In the genomic region with DNA sequence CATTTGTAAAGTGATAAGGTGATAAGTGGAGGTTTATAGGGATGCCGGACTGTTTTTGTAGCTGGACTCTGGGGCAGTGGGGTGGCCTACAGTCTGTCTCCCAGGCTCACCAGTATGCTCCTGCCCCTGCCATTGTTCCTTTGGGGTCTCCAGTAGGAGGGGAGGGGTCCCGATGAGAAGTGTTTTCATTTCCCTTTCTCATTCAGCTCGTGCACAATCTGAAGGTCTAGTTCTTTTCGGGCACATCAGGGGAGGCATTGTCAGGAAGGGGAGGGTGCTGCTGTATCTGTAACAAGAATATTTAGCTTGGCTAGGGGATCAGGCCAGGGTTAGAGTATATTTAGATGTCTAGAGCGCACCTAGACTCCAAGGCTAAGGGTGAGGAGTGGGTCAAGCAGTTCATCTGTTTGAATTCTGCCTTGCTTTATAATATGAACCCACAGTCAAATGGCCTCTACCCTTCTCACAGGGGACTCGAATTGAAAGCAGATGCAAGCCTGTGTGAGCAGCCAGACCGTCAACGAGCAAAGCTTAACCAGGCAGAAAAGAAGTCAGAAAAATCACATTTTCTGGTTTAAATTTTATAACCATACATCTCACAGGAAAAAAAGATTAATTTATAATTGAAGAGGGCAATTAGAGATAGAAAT, we compare ENCODE assay signal across 17 mouse cellular contexts. TPM values are rescaled to one million over a fixed set of nuclear protein-coding genes. Genes with fewer than 3 reads are reported as not detected.
DNase-seq lines count a peak whose midpoint lies in the region; ATAC-seq and TF ChIP-seq lines count a peak whose summit lies in the region.
"Had no signal": no experiment of that assay in that cellular context is flagged by ENCODE, and none has a peak within 500 bp of the region (broad histone marks: within the 10 kb centered on the region; RNA-seq: fewer than 3 reads in every experiment).

No protein-coding gene starts in this region.

- H3K27me3 ChIP-seq in heart, embryonic 13.5 days (replicated peaks) = no peaks in the 10 kb centered on the region
- no peaks in the 10 kb centered on the region for H3K27me3 ChIP-seq in embryonic facial prominence, embryonic 10.5 days (replicated peaks; ENCODE audit: low read depth, poor library complexity, severe bottlenecking)
- no peaks in the 10 kb centered on the region for H3K27me3 ChIP-seq in limb, embryonic 11.5 days (ENCODE audit: control insufficient read depth, insufficient read depth, low read length)
- no peaks in the 10 kb centered on the region for H3K27me3 ChIP-seq in intestine, postnatal 0 days (replicated peaks; ENCODE audit: control insufficient read depth, insufficient read depth, low read length)
- H3K27me3 ChIP-seq: kidney, embryonic 15.5 days; neural tube, embryonic 12.5 days had no signal

- H3K4me3 ChIP-seq in heart, embryonic 13.5 days = peak overlapping the region; percentile 13; the same call in 1 of the 2 replicates
- H3K4me3 ChIP-seq in embryonic facial prominence, embryonic 10.5 days = no peak overlapping the region
- no peak overlapping the region for H3K4me3 ChIP-seq in limb, embryonic 11.5 days (ENCODE audit: low read depth, low read length)
- H3K4me3 ChIP-seq in intestine, postnatal 0 days (ENCODE audit: low read depth, low read length) = no peak overlapping the region
- H3K4me3 ChIP-seq: kidney, embryonic 15.5 days; neural tube, embryonic 12.5 days had no signal

- WGBS in heart, embryonic 13.5 days = 29% methylated on average over 8 of the region's 8 CpGs
- WGBS in embryonic facial prominence, embryonic 10.5 days = 43% methylated on average over 8 of the region's 8 CpGs
- WGBS in limb, embryonic 11.5 days = 19% methylated on average over 8 of the region's 8 CpGs
- 74% methylated on average over 8 of the region's 8 CpGs for WGBS in intestine, postnatal 0 days

- DNase-seq in embryo, embryonic 10 days (ENCODE audit: low spot score) = peak; percentile 56
- DNase-seq in embryo, embryonic 9.5 days (ENCODE audit: extremely low spot score) = no peak
- no peak for DNase-seq in heart, adult 8-10 months (ENCODE audit: low spot score)
- DNase-seq in embryonic facial prominence, embryonic 10.5 days (ENCODE audit: low spot score) = peak; percentile 27
- peak; percentile 52 for DNase-seq in limb, embryonic 11.5 days (ENCODE audit: low spot score)
- no peak for DNase-seq in testis, postnatal 10 days (ENCODE audit: low spot score)
- DNase-seq: adrenal gland, postnatal 10 days; cerebellum, adult 2 months; liver, postnatal 0 days; right cerebral cortex, postnatal 4 days; thymus, adult 2 months had no signal

- peak overlapping the region; percentile 57 for H3K4me2 ChIP-seq in heart, embryonic 13.5 days
- no peak overlapping the region for H3K4me2 ChIP-seq in limb, embryonic 11.5 days (ENCODE audit: low read depth, severe bottlenecking)
- H3K4me2 ChIP-seq in intestine, postnatal 0 days (replicated peaks; ENCODE audit: low read depth) = no peak overlapping the region
- H3K4me2 ChIP-seq: kidney, embryonic 15.5 days; neural tube, embryonic 12.5 days had no signal

- peaks cover 10% of the 10 kb centered on the region for H3K36me3 ChIP-seq in heart, embryonic 13.5 days
- no peaks in the 10 kb centered on the region for H3K36me3 ChIP-seq in embryonic facial prominence, embryonic 10.5 days (replicated peaks)
- no peaks in the 10 kb centered on the region for H3K36me3 ChIP-seq in limb, embryonic 11.5 days (ENCODE audit: control insufficient read depth, insufficient read depth, low read length)
- no peaks in the 10 kb centered on the region for H3K36me3 ChIP-seq in intestine, postnatal 0 days (ENCODE audit: control insufficient read depth, insufficient read depth)
- H3K36me3 ChIP-seq: kidney, embryonic 15.5 days; neural tube, embryonic 12.5 days had no signal

- ATAC-seq in heart, embryonic 13.5 days (ENCODE audit: extremely low read depth, insufficient number of reproducible peaks, low FRiP score, low TSS enrichment) = no peak
- no peak for ATAC-seq in limb, embryonic 11.5 days (ENCODE audit: insufficient number of reproducible peaks, low FRiP score, low TSS enrichment, low read depth)
- no peak for ATAC-seq in intestine, postnatal 0 days
- ATAC-seq: inflammation-experienced regulatory T-cells, adult 6 months; liver, postnatal 0 days had no signal

- H3K9ac ChIP-seq in heart, embryonic 13.5 days = peak overlapping the region; percentile 61
- no peak overlapping the region for H3K9ac ChIP-seq in limb, embryonic 11.5 days (ENCODE audit: low read length)
- no peak overlapping the region for H3K9ac ChIP-seq in intestine, postnatal 0 days (ENCODE audit: low read depth, low read length)
- H3K9ac ChIP-seq: kidney, embryonic 15.5 days; liver, postnatal 0 days; neural tube, embryonic 12.5 days had no signal

- peak overlapping the region; percentile 86 for H3K27ac ChIP-seq in heart, embryonic 13.5 days (replicated peaks)
- H3K27ac ChIP-seq in embryonic facial prominence, embryonic 10.5 days (replicated peaks) = peak overlapping the region; percentile 65
- H3K27ac ChIP-seq in limb, embryonic 11.5 days (replicated peaks; ENCODE audit: low read depth, low read length) = no peak overlapping the region
- H3K27ac ChIP-seq in intestine, postnatal 0 days (ENCODE audit: low read depth, low read length) = no peak overlapping the region
- H3K27ac ChIP-seq: kidney, embryonic 15.5 days; neural tube, embryonic 12.5 days had no signal

- no peak for TF ChIP-seq CTCF in intestine, postnatal 0 days (IDR thresholded peaks at IDR 0.05; ENCODE audit: low read depth)

- no peaks in the 10 kb centered on the region for H3K9me3 ChIP-seq in heart, embryonic 13.5 days
- no peaks in the 10 kb centered on the region for H3K9me3 ChIP-seq in embryonic facial prominence, embryonic 10.5 days
- H3K9me3 ChIP-seq in limb, embryonic 11.5 days (ENCODE audit: control insufficient read depth, low read length) = no peaks in the 10 kb centered on the region
- H3K9me3 ChIP-seq in intestine, postnatal 0 days (ENCODE audit: control insufficient read depth) = no peaks in the 10 kb centered on the region
- H3K9me3 ChIP-seq: kidney, embryonic 15.5 days; neural tube, embryonic 12.5 days had no signal

- peaks cover 70% of the 10 kb centered on the region for H3K4me1 ChIP-seq in heart, embryonic 13.5 days
- peaks cover 21% of the 10 kb centered on the region for H3K4me1 ChIP-seq in embryonic facial prominence, embryonic 10.5 days
- H3K4me1 ChIP-seq in limb, embryonic 11.5 days (ENCODE audit: control insufficient read depth, insufficient read depth, low read length) = peaks cover 9% of the 10 kb centered on the region; the same call in 1 of the 2 replicates
- no peaks in the 10 kb centered on the region for H3K4me1 ChIP-seq in intestine, postnatal 0 days (replicated peaks; ENCODE audit: control insufficient read depth, insufficient read depth, low read length)

RNA-seq across cellular contexts. Expression of a gene that starts 46.0 kb away (rescaled TPM):
- polyA plus RNA-seq in heart, embryonic 13.5 days (2015; fragmentation: Nextera tagmentation; extraction: Ambion mirVana) = 82.7 and 92.5 TPM in 2 replicates
- total RNA-seq in heart, adult 8-10 months (2022) = 10 to 100 TPM; 34.6 to 45.4 (median 37.2) TPM
- 20.6 and 26.1 TPM in 2 replicates for polyA plus RNA-seq in embryonic facial prominence, embryonic 10.5 days (2016; fragmentation: Nextera tagmentation; extraction: Ambion mirVana)
- polyA plus RNA-seq in limb, embryonic 11.5 days (2014; fragmentation: Nextera tagmentation; extraction: Ambion mirVana) = 61.0 and 61.7 TPM in 2 replicates
- 30.2 and 31.3 TPM in 2 replicates for polyA plus RNA-seq in intestine, postnatal 0 days (2015; fragmentation: Nextera tagmentation; extraction: Ambion mirVana)
- total RNA-seq: hematopoietic stem cell, adult 5-6 weeks had no signal
- polyA plus RNA-seq: inflammation-experienced regulatory T-cells, adult 6 months had no signal

Comparison
In these comparisons a context has a peak if more than half of its experiments do, and no peak if none do; other contexts are left out.
1. DNase-seq: peak in embryo, embryonic 10 days (single experiment), embryonic facial prominence, embryonic 10.5 days (single experiment) and limb, embryonic 11.5 days (single experiment); none in embryo, embryonic 9.5 days (single experiment), heart, adult 8-10 months (single experiment) and testis, postnatal 10 days (single experiment).
2. H3K27ac ChIP-seq: peak in heart, embryonic 13.5 days (single experiment) and embryonic facial prominence, embryonic 10.5 days (single experiment); none in limb, embryonic 11.5 days (single experiment) and intestine, postnatal 0 days (single experiment).